Mouse (Mus musculus) NIH3T3 (cell line): Measurements from ENCODE around the gene Sh3bp1.

ENCODE experiments used
- DNase-seq: peaks from one replicate; pipeline ENCODE4 v3.0.0-alpha.2; 2012; ENCODE audit warnings: low read depth

Sh3bp1 gene

GRCm38 (mm10) chr15:78946232-78946631 lies 46.7 kb downstream of the Sh3bp1 start:
- no peak for DNase-seq

- peak; percentile 93 for DNase-seq
Measured at GRCm38 (mm10) chr15:78947657-78948056, 48.1 kb downstream of the Sh3bp1 start, which contains the start of gene Triobp. Gene Triobp, plus strand, starts transcription at chr15:78947724.

GRCm38 (mm10) chr15:78948152-78948725 lies 48.7 kb downstream of the Sh3bp1 start:
- no peak for DNase-seq

GRCm38 (mm10) chr15:78948883-78949282 lies 49.3 kb downstream of the Sh3bp1 start:
- no peak for DNase-seq

- DNase-seq = no peak
Measured at GRCm38 (mm10) chr15:78955663-78956062, 56.1 kb downstream of the Sh3bp1 start.

GRCm38 (mm10) chr15:78956351-78956750 lies 56.8 kb downstream of the Sh3bp1 start:
- peak; percentile 39 for DNase-seq

GRCm38 (mm10) chr15:78957021-78957420 lies 57.5 kb downstream of the Sh3bp1 start:
- DNase-seq = no peak

- DNase-seq = no peak
Measured at GRCm38 (mm10) chr15:78959537-78959936, 60.0 kb downstream of the Sh3bp1 start.

- peak; percentile 94 for DNase-seq
Measured at GRCm38 (mm10) chr15:78960088-78960487, 60.5 kb downstream of the Sh3bp1 start.
